ENCODE assay signal across 8 mouse cellular contexts in genomic region chr3:58416726-58417437, GRCm38 (mm10). TPM values are rescaled to one million over a fixed set of nuclear protein-coding genes. Genes with fewer than 3 reads are reported as not detected.
DNase-seq lines count a peak whose midpoint lies in the region; ATAC-seq lines count a peak whose summit lies in the region.

No protein-coding gene starts in this region.

- peak overlapping the region; percentile 75 for H3K4me2 ChIP-seq in intestine, embryonic 16.5 days (ENCODE audit: low read depth, low read length)
- H3K4me2 ChIP-seq in limb, embryonic 11.5 days (ENCODE audit: low read depth, severe bottlenecking) = peak overlapping the region; percentile 98
- peak overlapping the region; percentile 98 for H3K4me2 ChIP-seq in midbrain, embryonic 12.5 days (replicated peaks)

- ATAC-seq in cerebellum, adult (ENCODE audit: insufficient number of reproducible peaks, low FRiP score, low TSS enrichment) = peak; percentile 43
- ATAC-seq in intestine, embryonic 16.5 days = peak; percentile 45
- peak; percentile 22 for ATAC-seq in limb, embryonic 11.5 days (ENCODE audit: insufficient number of reproducible peaks, low FRiP score, low TSS enrichment, low read depth)
- ATAC-seq in midbrain, embryonic 12.5 days (ENCODE audit: low FRiP score, low read depth) = peak; percentile 34

- H3K9ac ChIP-seq in intestine, embryonic 16.5 days (ENCODE audit: low read depth, low read length) = peak overlapping the region; percentile 99
- H3K9ac ChIP-seq in limb, embryonic 11.5 days (ENCODE audit: low read length) = peak overlapping the region; percentile 92
- peak overlapping the region; percentile 99 for H3K9ac ChIP-seq in midbrain, embryonic 12.5 days (replicated peaks)

- H3K4me3 ChIP-seq in intestine, embryonic 16.5 days (ENCODE audit: low read length) = peak overlapping the region; percentile 99
- peak overlapping the region; percentile 93 for H3K4me3 ChIP-seq in limb, embryonic 11.5 days (ENCODE audit: low read depth, low read length)
- H3K4me3 ChIP-seq in midbrain, embryonic 12.5 days = peak overlapping the region; percentile 100

- peak overlapping the region; percentile 100 for H3K27ac ChIP-seq in intestine, embryonic 16.5 days (ENCODE audit: low read length)
- H3K27ac ChIP-seq in limb, embryonic 11.5 days (replicated peaks; ENCODE audit: low read depth, low read length) = 0 out of 2 replicates have a peak overlapping the region, but pooled peaks have one; percentile 21
- H3K27ac ChIP-seq in midbrain, embryonic 12.5 days (replicated peaks) = peak overlapping the region; percentile 99

- DNase-seq in cerebellum, postnatal 25 days = no peak
- peak; percentile 61 for DNase-seq in embryo, embryonic 9.5 days (ENCODE audit: extremely low spot score)
- peak; percentile 43 to 52 for DNase-seq in gastrocnemius, postnatal 4 days (ENCODE audit: low spot score in 2 of 2)
- peak; percentile 52 for DNase-seq in limb, embryonic 11.5 days (ENCODE audit: low spot score)
- peak; percentile 44 for DNase-seq in right cerebral cortex, postnatal 4 days

- no peaks in the 10 kb centered on the region for H3K27me3 ChIP-seq in intestine, embryonic 16.5 days (replicated peaks; ENCODE audit: control insufficient read depth, insufficient read depth, low read length)
- H3K27me3 ChIP-seq in limb, embryonic 11.5 days (ENCODE audit: control insufficient read depth, insufficient read depth, low read length) = no peaks in the 10 kb centered on the region
- no peaks in the 10 kb centered on the region for H3K27me3 ChIP-seq in midbrain, embryonic 12.5 days

- WGBS in intestine, embryonic 16.5 days = under 1% methylated on average over 39 of the region's 39 CpGs
- 1% methylated on average over 39 of the region's 39 CpGs for WGBS in limb, embryonic 11.5 days
- WGBS in midbrain, embryonic 12.5 days = under 1% methylated on average over 39 of the region's 39 CpGs

- H3K9me3 ChIP-seq in intestine, embryonic 16.5 days (ENCODE audit: control insufficient read depth, low read length) = no peaks in the 10 kb centered on the region
- H3K9me3 ChIP-seq in limb, embryonic 11.5 days (ENCODE audit: control insufficient read depth, low read length) = no peaks in the 10 kb centered on the region
- H3K9me3 ChIP-seq in midbrain, embryonic 12.5 days = no peaks in the 10 kb centered on the region

- no peaks in the 10 kb centered on the region for H3K4me1 ChIP-seq in intestine, embryonic 16.5 days (ENCODE audit: control insufficient read depth, insufficient read depth, low read length)
- no peaks in the 10 kb centered on the region for H3K4me1 ChIP-seq in limb, embryonic 11.5 days (ENCODE audit: control insufficient read depth, insufficient read depth, low read length)
- H3K4me1 ChIP-seq in midbrain, embryonic 12.5 days = peaks cover 21% of the 10 kb centered on the region

- no peaks in the 10 kb centered on the region for H3K36me3 ChIP-seq in intestine, embryonic 16.5 days (ENCODE audit: control insufficient read depth, insufficient read depth, low read length)
- H3K36me3 ChIP-seq in limb, embryonic 11.5 days (ENCODE audit: control insufficient read depth, insufficient read depth, low read length) = no peaks in the 10 kb centered on the region; the same call in 1 of the 2 replicates
- H3K36me3 ChIP-seq in midbrain, embryonic 12.5 days = no peaks in the 10 kb centered on the region

RNA-seq across cellular contexts. Expression of gene Tsc22d2, which starts 2.4 kb away (rescaled TPM):
- 10 to 100 TPM; 31.5 to 34.7 TPM for total RNA-seq in gastrocnemius, postnatal 4 days (2021)
- polyA plus RNA-seq in intestine, embryonic 16.5 days (2015; fragmentation: Nextera tagmentation; extraction: Ambion mirVana) = 5.0 and 6.1 TPM in 2 replicates
- 12.0 and 14.3 TPM in 2 replicates for polyA plus RNA-seq in limb, embryonic 11.5 days (2014; fragmentation: Nextera tagmentation; extraction: Ambion mirVana)
- 15.1 and 16.9 TPM in 2 replicates for polyA plus RNA-seq in midbrain, embryonic 12.5 days (2016; fragmentation: Nextera tagmentation; extraction: Ambion mirVana)

Comparison
In these comparisons a context has a peak if more than half of its experiments do, and no peak if none do; other contexts are left out.
1. DNase-seq: peak in embryo, embryonic 9.5 days (single experiment), gastrocnemius, postnatal 4 days (2 of 2), limb, embryonic 11.5 days (single experiment) and right cerebral cortex, postnatal 4 days (single experiment); none in cerebellum, postnatal 25 days (0 of 2).
2. H3K27ac ChIP-seq: peak in every context shown above with its lines; median percentile 100 in intestine, embryonic 16.5 days; 99 in midbrain, embryonic 12.5 days; 21 in limb, embryonic 11.5 days.
3. Peak in every context shown above with its lines, with median percentiles within 50 percentile points of each other: ATAC-seq, H3K4me2 ChIP-seq, H3K4me3 ChIP-seq and H3K9ac ChIP-seq.